Mouse (Mus musculus): ENCODE measurements around the gene Treml2. TPM values are rescaled to one million over a fixed set of nuclear protein-coding genes. Genes with fewer than 3 reads are reported as not detected.

Treml2 gene
- polyA plus RNA-seq (2015; fragmentation: Nextera tagmentation; extraction: Ambion mirVana): 0.04 TPM in 1 of 2 replicates, not detected in the other

GRCm38 (mm10) chr17:48299203-48299602 is at the start of gene Treml2:
Gene Treml2, plus strand, starts transcription at chr17:48299498.

DNA sequence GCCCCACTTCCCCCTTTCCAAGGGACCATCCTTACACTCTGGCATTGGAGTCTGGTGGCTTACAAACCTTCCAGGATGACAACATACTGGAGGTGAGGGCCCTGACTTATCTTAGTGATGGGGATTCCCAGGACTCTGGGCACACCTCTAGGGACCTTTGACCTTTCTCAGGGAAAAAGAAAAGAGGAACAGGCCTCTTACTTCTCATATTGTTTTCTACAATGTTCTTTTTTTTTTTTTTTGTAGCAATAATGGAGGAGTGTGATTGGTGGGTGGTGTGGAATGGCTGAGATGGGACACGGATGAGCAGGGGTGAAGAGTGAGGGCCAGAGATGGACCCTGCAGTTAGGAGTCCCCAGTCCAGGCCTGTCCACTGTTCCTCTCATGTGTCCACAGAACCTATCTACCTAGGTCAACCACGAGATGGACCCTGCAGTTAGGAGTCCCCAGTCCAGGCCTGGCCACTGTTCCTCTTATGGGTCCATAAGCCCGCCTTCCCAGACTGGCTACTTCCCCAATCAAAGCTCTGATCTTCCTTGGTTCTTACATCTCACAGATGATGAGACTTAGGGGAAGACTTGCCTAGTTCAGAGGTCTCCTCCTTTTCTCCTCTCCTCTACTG is 35.4 kb upstream of the Treml2 start, which contains the start of gene Treml4:
Gene Treml4 (plus strand): TSS at position 555 of the 622 bp plus-strand sequence.

GRCm38 (mm10) chr17:48315905-48316579 is 16.7 kb downstream of the Treml2 start, which contains the start of gene B430306N03Rik:
Gene B430306N03Rik, plus strand, starts transcription at chr17:48316141.

GRCm38 (mm10) chr17:48346231-48346630 is 46.9 kb downstream of the Treml2 start, which contains the start of gene Trem2:
Gene Trem2, plus strand, starts transcription at chr17:48346401.

DNA sequence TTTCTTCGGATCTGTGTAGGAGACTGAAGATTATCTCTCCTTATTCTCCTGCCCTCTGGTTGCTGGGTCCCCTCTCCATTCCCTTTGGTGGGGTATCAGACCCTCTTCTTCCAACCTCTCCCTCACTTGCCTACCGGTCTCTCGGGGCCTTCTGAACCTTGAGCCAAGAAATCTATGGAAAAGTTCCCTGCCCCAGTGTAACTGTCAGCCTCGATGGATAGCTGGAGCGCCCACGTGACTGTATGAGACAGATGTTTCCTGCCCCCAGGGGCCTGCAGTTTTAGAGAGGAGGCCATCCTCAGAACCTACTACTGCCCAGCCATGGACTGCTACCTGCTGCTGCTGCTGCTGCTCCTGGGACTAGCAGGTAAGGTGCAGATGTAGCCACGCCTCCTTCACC is 60.3 kb downstream of the Treml2 start, which contains the start of gene Treml1:
Gene Treml1 (plus strand): TSS at position 301 of the 400 bp plus-strand sequence.

Other genes starting within 250 kb of the Treml2 start
- not detected in 2 replicates for gene 1700067P10Rik, start 210.2 kb upstream of the Treml2 start, polyA plus RNA-seq (2015; fragmentation: Nextera tagmentation; extraction: Ambion mirVana)
- gene 9830107B12Rik, start 153.2 kb upstream of the Treml2 start, polyA plus RNA-seq (2015; fragmentation: Nextera tagmentation; extraction: Ambion mirVana): not detected in 2 replicates
- 0.15 and 0.26 TPM in 2 replicates for gene A530064D06Rik, start 132.2 kb upstream of the Treml2 start, polyA plus RNA-seq (2015; fragmentation: Nextera tagmentation; extraction: Ambion mirVana)
- gene Trem1, start 66.7 kb upstream of the Treml2 start, polyA plus RNA-seq (2015; fragmentation: Nextera tagmentation; extraction: Ambion mirVana): not detected in 2 replicates
- gene Trem3, start 51.7 kb upstream of the Treml2 start, polyA plus RNA-seq (2015; fragmentation: Nextera tagmentation; extraction: Ambion mirVana): 0.14 TPM in 1 of 2 replicates, not detected in the other
- gene Treml4, start 35.2 kb upstream of the Treml2 start, polyA plus RNA-seq (2015; fragmentation: Nextera tagmentation; extraction: Ambion mirVana): 0.10 TPM in 1 of 2 replicates, not detected in the other
- 0.12 and 0.33 TPM in 2 replicates for gene B430306N03Rik, start 16.6 kb downstream of the Treml2 start, polyA plus RNA-seq (2015; fragmentation: Nextera tagmentation; extraction: Ambion mirVana)
- gene Trem2, start 46.9 kb downstream of the Treml2 start, polyA plus RNA-seq (2015; fragmentation: Nextera tagmentation; extraction: Ambion mirVana): 3.1 and 4.4 TPM in 2 replicates
- gene Treml1, start 60.4 kb downstream of the Treml2 start, polyA plus RNA-seq (2015; fragmentation: Nextera tagmentation; extraction: Ambion mirVana): 0.13 and 0.27 TPM in 2 replicates
- 3.4 TPM in 2 replicates for gene Nfya, start 110.4 kb downstream of the Treml2 start, polyA plus RNA-seq (2015; fragmentation: Nextera tagmentation; extraction: Ambion mirVana)
- 21.5 and 24.7 TPM in 2 replicates for gene Oard1, start 110.5 kb downstream of the Treml2 start, polyA plus RNA-seq (2015; fragmentation: Nextera tagmentation; extraction: Ambion mirVana)
- gene Apobec2, start 133.4 kb downstream of the Treml2 start, polyA plus RNA-seq (2015; fragmentation: Nextera tagmentation; extraction: Ambion mirVana): 673 and 703 TPM in 2 replicates
- 0.62 TPM in 1 of 2 replicates, not detected in the other for gene Tspo2, start 152.0 kb downstream of the Treml2 start, polyA plus RNA-seq (2015; fragmentation: Nextera tagmentation; extraction: Ambion mirVana)
- 0.13 TPM in 1 of 2 replicates, not detected in the other for gene Unc5cl, start 155.4 kb downstream of the Treml2 start, polyA plus RNA-seq (2015; fragmentation: Nextera tagmentation; extraction: Ambion mirVana)

Measured in skeletal muscle tissue, postnatal 0 days (tissue).